Mouse (Mus musculus) kidney, postnatal 14 days (tissue): ENCODE results near the gene Ppp1r21.

Source experiments
- DNase-seq: peaks from one replicate; pipeline ENCODE4 v3.0.0; 2022; ENCODE audit warnings: mixed read lengths

The Ppp1r21 gene

DNA sequence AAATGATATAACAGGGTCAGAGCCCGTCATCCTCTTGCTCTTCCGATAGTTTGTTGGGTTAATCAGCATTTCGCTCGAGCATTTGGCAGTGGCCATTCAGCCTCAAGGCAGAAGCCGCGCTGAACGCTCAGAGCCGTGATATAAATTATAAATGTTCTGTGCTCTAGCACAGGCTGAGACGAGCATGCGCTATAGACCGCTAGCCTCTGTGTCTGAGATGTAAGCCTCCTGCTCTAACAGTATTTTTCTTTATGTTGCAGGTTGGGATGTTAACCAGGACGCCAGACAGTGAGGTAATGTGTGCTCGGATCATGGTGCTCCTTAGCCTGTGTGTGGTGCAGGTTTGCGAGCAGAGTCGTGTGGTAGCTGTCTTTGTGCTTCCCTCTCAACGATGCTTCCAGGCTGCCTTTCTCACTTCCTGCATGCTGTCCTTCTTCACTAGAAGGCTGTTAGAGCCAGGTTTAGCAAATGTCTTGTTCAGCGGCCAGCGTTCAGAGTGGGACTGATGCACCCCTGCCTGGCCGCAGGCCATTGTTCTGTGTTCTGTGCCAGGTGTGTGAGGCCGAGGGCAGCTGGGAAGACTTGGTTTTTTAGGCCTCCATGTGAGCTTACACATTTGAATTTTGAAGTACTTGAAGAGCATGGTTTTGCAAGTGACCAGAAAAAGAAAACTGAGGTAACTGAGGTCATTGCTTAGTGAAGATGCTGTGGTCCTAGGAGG is 48.8 kb downstream of the Ppp1r21 start:
- no peak for DNase-seq

DNA sequence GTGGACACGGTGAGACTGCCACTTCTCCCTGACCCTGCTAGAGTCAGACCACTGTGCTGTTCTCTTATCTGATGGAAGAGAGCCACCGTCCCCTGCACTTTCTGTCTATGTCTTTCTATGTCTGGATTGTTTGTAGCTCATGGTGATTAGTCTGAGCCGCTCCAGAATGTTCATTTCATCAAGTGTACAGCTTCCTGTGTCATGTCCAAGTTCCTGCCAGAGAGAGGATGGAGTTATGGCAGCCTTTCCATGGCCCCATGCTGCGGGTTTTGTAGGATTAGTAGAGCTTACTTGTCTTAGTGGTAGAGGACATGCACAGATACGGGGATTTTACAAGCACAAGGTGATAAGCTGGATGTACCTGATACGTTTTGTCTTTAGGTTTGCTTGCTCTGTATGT is 50.6 kb downstream of the Ppp1r21 start:
- DNase-seq: peak; percentile 30

DNA sequence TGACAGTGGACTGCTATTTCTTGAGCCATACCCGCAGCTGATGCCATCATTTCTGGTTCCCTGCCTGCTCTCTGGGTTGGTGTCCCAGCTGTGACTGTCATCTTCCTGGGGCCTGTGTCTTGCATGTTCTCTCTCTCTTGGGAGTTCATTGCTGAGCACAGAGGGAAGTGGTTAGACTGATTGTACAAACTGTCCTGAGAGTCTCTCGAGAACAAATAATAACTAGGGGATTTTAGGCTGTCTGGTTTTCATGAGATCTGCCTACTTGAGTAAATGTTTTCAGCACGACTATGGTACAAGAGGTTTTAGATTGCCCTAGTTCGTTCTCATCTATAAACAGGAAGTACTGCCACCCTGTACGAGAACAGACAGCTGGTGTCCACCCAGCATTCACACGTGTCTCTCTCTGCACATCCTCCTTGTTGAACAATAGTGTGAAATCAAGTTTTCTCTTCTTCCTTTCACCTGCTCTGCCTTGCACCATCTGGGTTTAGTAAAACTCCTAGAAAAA is 51.6 kb downstream of the Ppp1r21 start:
- DNase-seq: peak; percentile 28

DNA sequence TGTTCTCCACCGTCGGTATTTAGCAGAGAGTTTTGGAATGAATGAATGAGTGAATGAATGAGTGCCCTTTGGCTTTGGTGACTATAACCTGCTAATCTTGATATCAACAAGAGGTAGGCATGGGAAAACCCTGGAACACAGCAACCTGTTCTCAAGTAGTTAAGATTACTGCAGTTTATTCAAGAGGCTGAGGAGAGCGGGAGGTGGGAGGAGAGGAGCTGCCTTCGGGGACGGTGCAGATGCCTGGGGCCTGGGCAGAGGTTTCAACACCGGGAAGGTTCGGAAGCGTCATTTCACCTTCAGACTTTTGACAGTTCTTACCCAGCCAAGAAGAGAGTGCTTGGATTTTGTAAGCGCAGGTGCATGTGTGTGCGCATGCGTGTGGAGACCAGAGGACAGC is 53.1 kb downstream of the Ppp1r21 start:
- DNase-seq: no peak

DNA sequence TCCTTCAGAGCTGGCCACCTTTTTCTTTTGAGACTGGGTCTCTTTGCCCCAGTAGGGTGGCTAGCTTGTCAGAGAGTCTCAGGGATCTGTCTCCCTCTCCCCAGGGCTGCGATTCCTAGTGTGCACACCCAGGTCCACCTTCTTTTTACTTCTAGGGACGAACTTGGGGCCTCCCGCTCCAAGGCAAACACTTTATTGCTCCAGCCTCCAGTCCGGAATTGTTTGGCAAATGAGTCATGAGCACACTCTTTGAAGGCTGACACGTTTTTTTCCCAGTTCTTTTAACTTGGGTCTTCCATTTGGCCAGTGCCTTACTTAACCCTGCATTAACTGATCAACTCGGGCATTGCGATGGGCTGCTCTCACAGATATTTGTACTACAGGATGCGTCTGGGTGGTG is 53.5 kb downstream of the Ppp1r21 start:
- no peak for DNase-seq

DNA sequence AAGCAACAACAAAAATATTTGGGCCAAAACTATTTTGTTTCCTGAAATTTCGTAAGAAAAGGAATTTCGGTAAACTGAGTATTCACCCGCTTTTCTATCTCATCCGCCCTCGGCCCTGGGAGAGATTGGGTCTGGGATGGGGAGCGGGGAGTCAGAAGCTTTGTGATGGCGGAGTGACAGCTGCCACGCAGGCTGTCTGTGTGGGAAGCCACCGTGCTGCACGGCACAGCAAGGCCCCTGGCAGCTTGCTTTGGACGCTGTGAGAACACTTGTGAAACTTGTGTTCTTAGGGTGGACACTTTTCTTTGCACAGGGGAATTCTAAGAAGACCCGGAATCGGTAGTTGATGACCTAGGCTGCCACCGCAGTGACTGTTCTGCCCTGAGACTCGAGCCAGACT is 57.5 kb downstream of the Ppp1r21 start:
- no peak for DNase-seq

DNA sequence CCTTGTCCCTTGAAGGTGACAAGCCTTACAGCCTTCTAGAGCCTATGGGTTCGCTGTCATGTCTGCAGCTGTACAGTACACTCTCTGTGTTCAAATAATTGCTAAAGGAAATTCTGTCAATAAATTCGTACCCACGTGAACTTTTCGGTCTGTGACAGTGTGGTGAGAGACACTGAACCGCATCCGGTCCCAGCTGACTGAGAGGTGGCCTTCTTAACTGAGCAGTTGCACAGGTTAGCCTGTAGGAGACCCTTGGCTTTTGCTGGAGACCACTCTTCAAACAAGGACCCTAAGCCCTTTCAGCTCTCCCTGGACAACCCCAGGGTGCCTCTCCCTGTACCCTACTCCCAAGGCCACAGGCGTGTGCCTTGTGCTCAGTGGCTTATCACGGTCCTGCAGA is 58.3 kb downstream of the Ppp1r21 start:
- no peak for DNase-seq

DNA sequence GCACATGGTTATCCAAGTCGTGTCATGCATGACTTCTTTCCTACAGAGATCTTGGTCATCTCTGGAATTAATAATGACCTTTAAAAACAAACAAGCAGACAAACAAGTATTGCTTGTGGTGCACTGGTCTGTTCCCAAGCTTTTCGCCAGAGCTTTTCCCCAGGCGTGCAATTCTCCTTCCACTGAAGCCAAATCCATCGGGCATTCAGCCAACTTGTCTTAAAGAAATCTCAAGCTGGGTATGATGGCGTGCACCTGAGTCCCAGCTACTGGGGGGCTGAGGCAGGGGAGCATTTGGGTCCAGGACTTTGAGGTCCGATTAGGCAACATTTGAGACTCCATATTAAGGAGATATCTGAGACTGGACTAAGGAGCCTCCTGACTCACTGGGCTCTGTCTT is 60.3 kb downstream of the Ppp1r21 start:
- no peak for DNase-seq

DNA sequence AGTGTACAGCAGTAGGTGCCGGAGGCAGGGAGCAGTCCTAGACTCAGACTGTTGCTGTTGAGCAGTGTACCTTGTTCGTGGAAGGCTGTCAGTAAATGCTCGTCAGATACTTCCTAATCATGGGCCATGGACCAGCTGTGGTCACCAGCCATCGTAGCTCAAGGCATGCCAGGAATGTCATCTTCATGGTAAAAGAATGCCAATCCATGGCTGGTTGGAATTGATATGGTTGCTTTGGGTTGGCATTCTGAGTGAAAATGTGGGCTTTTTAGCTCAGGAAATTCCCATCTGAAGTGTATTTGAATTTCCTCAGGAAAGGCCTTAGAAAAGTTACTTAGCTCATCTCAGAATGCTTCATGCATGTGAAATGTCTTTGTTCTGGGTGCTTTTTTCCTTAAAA is 65.2 kb downstream of the Ppp1r21 start:
- no peak for DNase-seq

DNA sequence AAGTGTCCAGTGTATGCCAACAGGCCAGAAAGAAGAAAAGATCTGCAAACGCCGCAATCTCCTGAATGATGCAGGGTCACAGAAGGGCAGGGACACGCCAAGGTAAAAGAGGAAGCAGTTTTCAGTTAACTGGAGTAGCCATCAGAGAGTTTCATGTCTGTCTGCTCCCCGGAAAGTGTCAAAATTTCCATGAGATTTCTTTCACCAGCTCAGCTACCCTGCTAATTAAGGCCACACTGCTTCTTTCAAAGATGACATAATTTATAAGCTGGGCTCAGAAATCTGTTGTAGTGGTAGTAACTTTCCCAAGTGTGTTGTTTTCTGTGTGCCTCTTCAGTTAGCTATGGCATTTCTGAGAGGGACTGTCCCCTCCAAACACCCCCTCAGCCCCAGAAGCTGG is 66.2 kb downstream of the Ppp1r21 start:
- no peak for DNase-seq

DNA sequence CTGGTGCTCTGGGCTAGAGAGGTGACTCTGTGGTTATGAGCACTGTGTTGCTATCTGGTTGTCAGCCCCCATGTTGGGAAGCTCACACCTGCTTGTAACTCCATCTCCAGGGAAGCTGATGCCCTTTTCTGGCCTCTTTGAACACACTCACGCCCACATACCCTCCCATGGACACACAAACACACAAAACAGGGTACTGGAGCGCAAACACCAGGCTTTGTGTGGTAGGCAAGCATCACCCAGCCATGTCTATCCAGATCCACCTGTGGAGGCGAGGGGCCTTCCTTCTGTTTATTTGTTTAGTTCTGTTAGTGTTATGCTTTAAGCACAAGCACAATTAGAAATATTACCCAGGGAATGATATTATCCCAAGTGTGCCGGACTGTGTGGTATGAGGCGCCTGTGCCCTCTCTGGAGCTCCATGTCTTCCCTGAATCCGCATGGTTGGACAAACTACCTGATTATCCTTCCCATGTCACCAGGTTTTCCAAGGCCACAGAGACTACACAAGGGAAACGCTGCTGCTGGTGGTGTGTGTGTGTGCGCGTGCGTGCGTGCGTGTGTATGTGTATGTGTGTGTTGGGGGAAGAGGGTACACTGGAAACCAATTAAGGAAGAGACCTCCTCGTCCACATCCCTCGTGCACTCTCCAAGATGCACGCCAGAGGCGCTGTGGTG is 66.8 kb downstream of the Ppp1r21 start:
- DNase-seq: no peak

DNA sequence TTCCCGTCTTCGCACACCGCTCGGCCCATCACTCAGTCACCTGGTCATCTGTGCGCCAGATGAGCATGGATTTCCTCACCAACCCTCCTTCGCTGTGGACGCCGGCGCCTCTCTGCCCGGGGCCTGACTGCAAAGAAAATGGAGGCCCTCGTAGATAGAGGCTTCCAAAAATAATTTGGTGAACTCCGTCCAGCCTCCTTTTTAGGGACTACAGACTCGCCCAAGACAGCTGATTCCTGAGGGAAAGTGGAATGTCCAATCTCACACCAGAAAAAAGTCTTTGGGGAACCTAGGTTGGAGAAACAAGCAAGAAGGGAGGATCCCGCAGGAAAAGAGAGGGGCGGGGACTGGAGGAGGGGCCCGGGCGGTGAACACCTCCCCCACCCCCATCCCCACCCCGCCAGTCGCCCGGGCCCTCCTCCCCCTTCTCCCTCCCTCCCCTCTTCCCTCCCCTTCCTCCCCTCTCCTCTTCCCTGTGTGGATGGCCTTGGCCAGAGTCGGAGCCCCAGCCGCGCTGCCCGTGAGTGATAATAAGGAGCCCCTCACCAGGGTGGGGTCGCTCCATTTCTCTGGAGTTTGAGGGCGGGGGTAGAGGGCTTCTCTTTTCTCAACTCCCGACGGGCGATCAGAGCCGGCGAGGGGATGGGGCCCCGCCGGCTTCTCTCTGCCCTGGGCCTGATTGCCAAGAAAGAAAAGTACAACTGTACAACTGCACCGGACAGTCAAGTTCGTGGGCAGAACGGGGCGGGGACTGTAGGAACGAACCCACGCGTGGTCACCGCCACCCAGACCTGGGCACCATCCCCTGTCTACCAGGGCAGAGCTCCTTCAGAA is 67.5 kb downstream of the Ppp1r21 start, which contains the start of gene Ston1:
Gene Ston1, plus strand, starts transcription at position 463 of the 834 bp plus-strand sequence.
- DNase-seq: peak; percentile 87

DNA sequence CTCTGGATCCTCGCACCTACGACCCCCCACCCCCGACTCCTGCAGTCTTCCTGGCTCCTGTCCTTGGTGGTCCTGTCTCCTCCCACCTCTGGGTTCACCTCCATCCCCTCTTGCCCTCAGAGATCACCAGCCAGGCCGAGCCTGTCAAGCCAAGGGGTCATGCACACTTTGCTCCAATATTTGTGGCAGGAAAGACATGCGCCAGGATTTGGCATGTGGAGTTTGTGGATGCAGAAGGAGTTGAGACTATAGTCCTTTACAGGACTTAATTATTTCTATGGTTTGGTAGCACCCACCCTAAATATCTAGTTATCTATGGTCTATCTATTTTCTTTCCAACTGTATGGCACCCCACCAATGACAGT is 68.1 kb downstream of the Ppp1r21 start:
- no peak for DNase-seq

DNA sequence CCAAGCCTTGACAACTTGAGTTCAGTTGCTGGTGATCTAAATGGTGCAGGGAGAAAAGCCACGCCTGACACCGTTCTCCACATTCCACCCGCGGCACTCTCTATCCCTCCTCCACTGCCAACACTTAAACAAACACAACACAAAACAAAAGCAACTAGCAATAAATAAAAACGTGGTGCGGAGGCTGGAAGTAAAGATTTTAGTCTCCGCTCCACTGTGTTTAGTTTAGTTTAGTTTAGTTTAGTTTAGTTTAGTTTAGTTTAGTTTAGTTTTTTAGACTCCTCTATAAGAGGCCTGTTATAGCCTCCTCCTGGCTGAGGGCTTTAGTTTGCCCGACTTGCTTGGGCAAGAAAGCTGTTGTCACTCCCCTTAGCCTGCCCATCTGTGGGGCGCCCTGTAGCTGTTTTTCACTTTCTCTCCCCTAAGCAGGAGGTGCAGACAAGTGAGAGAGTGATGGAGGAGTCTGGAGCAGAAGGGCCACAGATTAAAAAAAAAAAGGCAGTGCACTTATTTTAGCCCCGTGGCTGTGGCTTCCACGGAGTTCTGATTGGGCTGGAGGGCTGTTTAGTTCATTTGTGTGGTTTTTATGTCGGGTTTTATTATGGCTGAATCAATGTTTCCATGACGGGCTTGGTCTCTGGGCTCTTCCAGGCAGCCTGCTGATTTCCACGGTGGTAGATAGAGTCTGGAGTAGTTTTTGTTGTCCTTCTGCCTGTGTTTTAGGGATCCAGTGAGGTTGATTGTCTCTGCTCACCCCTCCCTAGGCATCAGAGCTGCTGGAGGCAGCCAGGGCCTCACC is 68.9 kb downstream of the Ppp1r21 start:
- DNase-seq: no peak

DNA sequence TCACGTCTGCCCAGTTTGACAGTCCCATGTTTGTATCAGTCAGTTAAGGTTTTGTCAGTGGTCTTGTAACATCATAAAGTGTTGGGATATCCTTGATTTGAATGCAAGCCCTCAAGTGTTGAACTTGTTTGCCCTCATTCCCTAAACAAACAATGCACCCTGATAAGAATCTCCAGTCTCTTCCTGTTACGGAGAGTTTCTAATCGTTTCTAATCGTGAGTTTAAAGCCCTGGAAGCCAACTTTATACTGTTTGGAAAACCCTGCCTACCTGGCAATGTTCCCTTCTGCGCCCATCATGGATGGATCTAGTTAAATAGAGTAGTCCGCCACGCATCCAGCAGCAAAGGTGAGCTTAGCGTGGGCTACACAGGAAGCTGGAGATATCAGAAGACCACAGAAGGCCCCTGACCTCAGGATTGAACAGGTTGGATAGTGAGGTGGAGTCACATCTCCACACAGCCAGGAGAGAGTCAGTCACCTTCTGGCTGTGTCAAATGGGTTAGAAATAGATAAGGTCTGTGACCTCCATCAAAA is 70.6 kb downstream of the Ppp1r21 start:
- peak; percentile 17 for DNase-seq

DNA sequence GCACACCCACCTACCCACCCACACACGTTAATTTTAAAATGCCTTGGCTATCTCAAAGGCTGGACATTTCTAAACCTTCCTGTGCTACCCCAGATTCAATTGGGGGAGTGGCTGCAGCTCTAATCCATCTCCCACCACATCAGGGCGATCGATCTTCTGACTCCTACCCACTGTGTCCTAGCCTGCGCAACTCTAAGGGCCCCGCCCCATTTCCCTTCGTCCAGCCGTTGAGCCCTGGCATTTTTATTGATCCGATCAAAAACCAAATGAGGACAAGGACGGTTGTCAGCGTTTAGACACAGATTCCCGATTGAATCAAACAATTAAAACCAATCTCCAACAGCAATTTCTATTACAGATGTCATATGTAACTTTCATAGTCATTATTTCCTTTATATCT is 74.0 kb downstream of the Ppp1r21 start:
- no peak for DNase-seq

DNA sequence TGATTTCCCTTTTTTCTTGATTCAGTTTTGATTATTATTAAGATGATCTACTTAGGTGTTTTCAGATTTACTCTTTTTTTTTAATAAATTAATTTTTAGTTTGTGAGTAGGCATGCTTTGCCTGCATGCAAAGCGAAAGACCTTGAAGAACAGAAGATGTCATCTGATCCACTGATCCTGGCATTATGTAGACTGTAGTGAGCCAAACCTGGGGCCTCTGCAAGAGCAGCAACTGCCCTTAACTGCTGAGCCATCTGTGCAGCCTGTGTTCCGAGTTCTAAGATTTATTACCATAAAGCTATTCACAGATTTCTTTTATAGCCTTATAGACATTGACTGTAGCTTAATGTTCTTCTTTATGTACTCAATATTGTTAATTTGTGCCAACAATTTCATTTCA is 76.1 kb downstream of the Ppp1r21 start:
- DNase-seq: no peak

DNA sequence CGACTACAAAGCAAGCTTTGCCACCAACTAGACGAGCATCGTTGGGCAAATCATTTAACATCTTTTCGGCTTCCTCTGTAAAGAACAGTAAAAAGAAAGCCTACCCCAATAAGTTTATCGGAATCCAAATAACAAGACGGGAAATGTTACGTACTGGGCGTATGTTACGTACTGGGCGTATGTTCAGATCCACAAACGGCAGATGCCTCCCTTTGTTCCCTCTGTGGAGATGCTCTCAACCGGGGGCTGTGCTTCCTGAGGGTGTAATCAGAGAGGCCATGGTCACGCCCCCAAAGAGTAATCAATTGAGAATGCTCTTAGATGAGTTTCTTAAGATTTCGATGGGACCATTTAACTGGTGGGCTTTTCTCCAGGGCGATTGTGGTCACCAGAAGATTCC is 79.4 kb downstream of the Ppp1r21 start:
- DNase-seq: no peak

DNA sequence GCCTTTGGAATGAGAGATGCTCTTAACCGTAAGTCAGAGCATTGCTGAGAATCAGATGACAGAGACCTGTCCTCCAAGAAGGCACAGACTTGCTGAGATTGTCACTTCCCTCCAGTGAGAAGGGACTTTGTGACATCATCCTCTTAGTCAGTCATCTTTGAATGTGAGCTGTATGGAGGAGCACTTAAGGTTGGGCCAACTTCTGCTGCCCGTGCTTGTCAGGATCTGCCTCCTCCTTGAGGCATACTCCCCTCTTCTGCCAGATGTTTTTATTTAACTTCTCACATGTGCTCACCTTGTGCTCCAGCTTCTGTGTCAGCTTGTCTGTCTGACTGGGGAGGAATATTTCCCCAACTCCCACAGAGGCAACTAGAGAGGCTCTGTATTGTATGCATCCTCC is 81.1 kb downstream of the Ppp1r21 start:
- DNase-seq: no peak

DNA sequence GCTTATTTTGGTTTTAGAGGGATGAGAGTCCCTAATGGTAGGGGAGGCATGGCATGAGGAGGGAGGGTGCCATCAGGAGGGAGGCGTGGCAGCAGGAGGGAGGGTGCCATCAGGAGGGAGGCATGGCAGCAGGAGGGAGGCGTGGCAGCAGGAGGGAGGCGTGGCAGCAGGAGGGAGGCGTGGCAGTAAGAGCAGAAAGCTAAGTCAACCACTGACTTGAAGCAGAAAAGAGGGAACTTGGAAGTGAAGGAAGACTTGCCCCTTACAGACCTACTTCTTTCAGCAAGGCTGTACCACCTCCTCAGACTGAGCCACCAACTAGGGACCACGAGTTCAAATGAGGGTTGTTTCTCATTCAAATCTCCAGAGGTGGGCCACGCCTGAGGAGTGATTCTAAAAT is 83.3 kb downstream of the Ppp1r21 start:
- DNase-seq: no peak

DNA sequence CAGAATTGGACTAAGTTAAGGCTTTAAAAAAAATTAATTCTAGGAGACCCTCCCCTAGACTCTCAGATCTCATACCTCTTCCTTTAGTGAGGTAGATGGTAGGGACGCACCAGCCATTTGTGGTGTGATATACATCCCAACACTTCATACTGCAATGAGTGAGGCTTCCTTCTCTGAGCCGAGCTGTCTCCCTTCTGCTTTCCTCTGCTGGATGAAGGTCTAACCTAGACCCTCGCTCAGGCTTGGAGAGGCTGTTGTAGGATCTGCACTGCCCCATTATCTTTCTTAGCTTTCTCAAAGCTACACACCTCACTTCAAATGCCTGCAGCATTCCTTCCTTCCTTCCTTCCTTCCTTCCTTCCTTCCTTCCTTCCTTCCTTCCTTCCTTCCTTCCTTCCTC is 83.8 kb downstream of the Ppp1r21 start:
- no peak for DNase-seq

DNA sequence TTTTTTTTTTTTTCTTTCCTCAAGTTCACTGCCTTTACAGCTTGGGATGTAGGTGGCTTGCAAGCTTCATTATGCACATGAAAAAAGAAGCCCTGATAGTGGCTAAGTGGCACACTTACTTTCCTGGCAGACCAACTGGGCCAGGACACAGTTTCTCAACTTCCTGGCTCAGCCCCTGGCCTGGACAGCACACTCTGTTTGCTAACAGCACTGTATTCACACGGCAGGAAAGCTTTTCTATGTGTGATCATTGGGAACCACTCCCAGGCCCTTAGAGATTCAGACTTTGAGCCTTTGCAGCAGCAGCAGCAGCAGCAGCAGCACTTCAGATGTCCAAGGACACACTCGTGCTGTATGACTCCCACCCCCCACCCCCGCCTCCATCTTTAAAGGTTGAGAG is 84.3 kb downstream of the Ppp1r21 start:
- DNase-seq: no peak

DNA sequence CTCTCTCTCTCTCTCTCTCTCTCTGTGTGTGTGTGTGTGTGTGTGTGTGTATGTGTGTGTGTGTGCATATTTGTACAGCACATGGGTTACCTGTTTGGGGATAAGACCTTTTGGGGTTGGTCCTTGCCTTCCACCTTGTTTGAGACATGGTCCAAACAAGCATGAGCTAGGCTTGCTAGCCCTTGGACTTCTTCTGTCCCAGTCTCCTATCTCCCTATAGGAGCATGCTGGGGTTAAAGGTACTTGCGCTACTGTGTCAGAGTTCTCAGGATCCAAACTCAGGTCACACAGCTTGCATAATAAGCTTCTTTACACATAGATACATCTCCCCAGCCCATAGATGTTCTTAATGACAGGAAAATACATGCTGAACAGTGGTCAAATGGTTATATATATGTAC is 84.8 kb downstream of the Ppp1r21 start:
- no peak for DNase-seq
